Mouse (Mus musculus) retina, adult 2 months (tissue): ENCODE measurements around the gene Nckap5.
"Not testable (repeated sequence)": the region's sequence is repeated elsewhere in the genome, so short reads cannot be mapped to it uniquely, and the experiment has no call there.

Source experiments
- DNase-seq: peaks from one replicate; pipeline ENCODE4 v3.0.0-alpha.2; 2012; ENCODE audit warnings: low read depth, low spot score

The Nckap5 gene

DNA sequence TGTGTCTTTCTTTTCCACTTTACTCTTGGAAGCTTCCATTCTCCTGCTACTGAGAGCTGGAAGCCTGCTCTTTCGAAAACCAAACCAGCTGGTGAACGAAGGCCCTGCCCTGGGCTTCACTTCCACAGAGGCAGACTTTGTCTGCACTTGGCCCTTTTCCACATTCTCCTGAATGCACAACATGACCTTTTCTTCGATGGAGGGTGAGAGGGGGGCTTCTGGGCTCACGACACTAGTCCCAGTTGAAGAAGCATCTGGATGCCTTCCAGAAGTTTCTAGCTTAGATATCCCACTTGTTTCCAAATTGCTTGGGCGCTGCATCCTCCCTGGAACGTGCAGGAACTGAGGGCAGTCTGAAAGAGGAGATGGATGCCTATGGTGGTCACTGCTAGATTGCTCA is 806.1 kb downstream of the Nckap5 start:
- DNase-seq = no peak

- DNase-seq = no peak
Measured at GRCm38 (mm10) chr1:126022959-126023358, 807.6 kb downstream of the Nckap5 start.

- DNase-seq = not testable (repeated sequence)
Measured at GRCm38 (mm10) chr1:126018654-126019053, 811.9 kb downstream of the Nckap5 start.

GRCm38 (mm10) chr1:126011661-126012091 is 818.9 kb downstream of the Nckap5 start:
- no peak for DNase-seq

GRCm38 (mm10) chr1:126007571-126007970 is 823.0 kb downstream of the Nckap5 start:
- no peak for DNase-seq

DNA sequence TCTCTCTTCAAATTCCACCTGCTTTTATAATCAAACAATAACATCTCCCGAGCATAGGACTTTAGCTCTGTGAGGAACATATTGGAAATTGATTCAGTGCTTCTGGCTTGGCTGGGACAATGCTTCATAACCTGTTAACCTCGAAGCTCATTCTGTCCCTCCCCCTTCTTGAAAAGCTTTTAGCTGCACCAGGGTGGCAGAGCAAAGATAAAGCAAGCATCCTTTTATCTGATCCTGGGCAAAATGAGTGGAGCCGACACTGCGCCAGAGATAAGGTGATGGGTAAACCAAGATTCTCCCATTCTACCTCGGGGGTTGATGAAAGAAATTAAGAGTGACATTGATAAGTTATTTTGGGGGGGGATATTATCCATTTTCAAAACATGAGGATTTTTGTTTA is 824.9 kb downstream of the Nckap5 start:
- DNase-seq = no peak

DNA sequence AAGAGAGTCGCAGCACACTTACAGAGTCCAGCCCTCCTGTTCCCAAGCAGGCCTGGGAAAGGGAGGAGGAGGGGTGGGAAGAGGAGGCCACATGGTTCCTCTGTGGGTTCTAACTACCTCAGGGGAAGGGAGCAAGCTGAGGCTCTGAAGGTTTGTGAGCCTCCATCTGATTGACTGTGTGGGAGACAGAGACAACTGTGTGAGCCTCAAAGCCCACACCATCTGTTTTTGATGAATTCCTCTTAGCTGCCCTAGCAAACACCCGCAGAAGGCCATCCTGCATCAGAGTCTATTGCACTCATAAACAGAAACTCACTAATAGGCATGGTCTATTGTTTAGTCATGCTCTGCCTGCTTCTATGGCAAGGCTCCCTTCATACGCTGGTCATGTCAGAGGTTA is 834.1 kb downstream of the Nckap5 start:
- no peak for DNase-seq

- no peak for DNase-seq
Measured at GRCm38 (mm10) chr1:125987803-125988202, 842.8 kb downstream of the Nckap5 start.

- no peak for DNase-seq
Measured at GRCm38 (mm10) chr1:125984570-125984969, 846.0 kb downstream of the Nckap5 start.

DNA sequence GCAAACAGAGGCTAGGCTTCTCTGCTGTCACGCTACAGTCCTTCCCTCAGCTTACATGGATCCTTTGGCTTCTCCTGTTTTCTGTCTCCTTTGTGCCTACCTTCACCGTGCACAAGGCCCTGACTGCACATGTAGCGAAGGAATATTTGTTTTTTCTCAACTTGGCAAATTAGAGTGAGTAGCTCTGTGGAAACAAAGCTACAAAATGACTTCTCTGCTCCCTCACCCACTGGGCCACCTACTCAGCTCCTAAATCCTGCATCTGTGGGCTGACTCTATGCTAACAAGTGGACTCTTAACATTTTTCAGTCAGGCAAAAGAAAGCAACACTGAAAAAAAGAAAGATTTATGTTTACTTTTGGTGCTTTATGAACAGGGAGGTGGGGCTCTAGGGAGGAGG is 856.0 kb downstream of the Nckap5 start:
- no peak for DNase-seq

DNA sequence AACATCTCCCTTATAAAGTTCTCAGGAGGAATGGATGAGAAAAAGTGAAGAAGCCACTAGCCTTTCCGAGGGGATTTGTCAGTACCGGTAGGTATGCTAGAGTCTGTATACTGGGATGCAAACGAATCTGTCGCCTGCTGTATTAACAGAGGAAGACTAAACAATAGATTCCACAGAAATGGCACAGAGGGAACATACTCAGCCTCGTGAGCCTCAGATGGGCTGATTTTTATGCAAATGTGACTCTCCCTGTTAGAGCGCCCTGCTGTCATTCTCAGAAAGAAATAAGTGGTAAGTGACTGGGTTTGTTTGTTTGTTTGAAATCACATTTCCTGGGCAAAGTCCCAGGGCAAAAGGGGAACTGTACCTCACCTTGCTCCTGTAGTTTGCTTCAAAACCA is 858.7 kb downstream of the Nckap5 start:
- no peak for DNase-seq

- no peak for DNase-seq
Measured at GRCm38 (mm10) chr1:125967671-125968070, 862.9 kb downstream of the Nckap5 start.

DNA sequence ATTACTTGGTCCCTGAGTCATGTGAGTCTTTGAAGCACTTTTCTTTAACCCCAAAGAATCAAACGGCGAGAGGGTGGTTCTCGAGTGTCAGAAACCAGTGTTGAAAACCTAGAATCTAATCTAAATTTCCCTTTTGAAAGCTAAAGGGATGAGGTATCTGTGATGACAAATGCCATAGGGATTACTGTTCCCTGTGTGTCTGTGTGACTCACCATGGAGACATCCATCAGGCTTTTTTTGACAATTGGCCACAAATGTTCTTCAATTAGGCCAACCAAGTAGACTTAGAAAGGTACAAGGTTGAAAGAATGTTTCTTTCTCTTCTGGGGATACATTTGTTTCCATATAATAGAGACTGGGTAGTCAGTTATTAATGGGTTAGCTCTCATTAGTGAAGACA is 879.6 kb downstream of the Nckap5 start:
- DNase-seq = no peak

- no peak for DNase-seq
Measured at GRCm38 (mm10) chr1:125949076-125949475, 881.5 kb downstream of the Nckap5 start.

GRCm38 (mm10) chr1:125945136-125945535 is 885.5 kb downstream of the Nckap5 start:
- no peak for DNase-seq

GRCm38 (mm10) chr1:125943305-125943704 is 887.3 kb downstream of the Nckap5 start:
- no peak for DNase-seq

- no peak for DNase-seq
Measured at GRCm38 (mm10) chr1:125925486-125925885, 905.1 kb downstream of the Nckap5 start.

- DNase-seq = no peak
Measured at GRCm38 (mm10) chr1:125923062-125923461, 907.5 kb downstream of the Nckap5 start.

DNA sequence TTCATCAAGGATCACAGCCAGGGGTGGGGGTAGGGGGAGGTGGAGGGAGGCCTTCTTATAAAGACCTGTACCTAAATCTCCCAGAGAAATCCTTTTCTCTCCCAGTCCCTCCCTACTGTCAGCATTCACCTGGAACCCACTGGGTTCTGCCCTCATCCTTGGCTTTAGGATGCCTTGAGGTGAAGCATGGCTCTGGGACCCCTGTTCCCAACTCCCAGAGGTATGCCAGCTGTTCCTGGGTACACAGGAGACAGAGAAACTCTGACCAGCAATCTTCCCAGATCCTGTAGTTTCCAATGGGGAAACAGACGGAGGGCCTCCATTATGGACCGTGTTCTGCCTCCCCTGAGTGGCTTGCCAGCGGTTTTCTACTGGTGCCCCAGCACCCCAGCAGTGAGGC is 909.9 kb downstream of the Nckap5 start:
- no peak for DNase-seq

GRCm38 (mm10) chr1:125912601-125913600 is 917.7 kb downstream of the Nckap5 start, which contains the start of gene Lypd1:
Gene Lypd1 (minus strand): TSS chr1:125913101.
- DNase-seq = no peak

- DNase-seq = no peak
Measured at GRCm38 (mm10) chr1:125911901-125912445, 918.6 kb downstream of the Nckap5 start.

DNA sequence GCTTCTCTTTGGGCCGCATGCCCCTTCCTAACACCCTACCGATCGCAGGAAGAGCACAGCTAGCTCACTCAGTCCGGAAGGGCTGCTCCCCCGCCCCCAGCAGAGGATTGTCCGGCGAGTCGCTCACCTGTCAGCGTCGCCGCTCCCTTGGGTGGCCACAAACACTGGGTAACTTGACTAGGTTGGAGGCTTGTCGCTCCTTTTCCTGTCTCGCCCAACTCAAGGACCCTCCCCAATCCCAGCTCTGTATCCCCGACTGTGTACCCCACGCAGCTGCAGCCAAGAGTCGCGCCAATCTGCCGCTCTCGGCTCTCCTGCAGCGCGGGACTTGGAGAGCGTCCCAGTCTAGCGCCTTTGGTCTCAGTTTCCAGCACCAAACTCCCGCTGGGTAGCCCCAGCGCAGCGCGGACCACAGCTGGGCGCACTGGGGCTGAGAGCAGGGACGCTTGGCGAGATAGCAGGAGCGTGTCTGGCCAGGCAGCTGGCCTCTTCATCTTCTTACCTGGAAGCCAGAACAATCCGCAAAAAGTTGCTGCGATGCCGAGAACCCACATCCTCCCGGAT is 919.2 kb downstream of the Nckap5 start:
- DNase-seq = no peak

GRCm38 (mm10) chr1:125910871-125911265 is 919.7 kb downstream of the Nckap5 start:
- DNase-seq = no peak
